Mouse (Mus musculus): ENCODE data around the gene Ints5.
"Not testable (repeated sequence)": the region's sequence is repeated elsewhere in the genome, so short reads cannot be mapped to it uniquely, and the experiment has no call there.

Ints5 gene

GRCm38 (mm10) chr19:8892829-8893766 is at the start of gene Ints5:
Ints5 (plus strand) TSS chr19:8893005.
- DNase-seq: peak; percentile 89 to 91

- DNase-seq: peak; percentile 89 to 90
Observed at GRCm38 (mm10) chr19:8844371-8845129, 48.3 kb upstream of the Ints5 start.

- no peak for DNase-seq
Observed at GRCm38 (mm10) chr19:8848356-8848755, 44.4 kb upstream of the Ints5 start.

- DNase-seq: peak; percentile 45 to 75
Observed at GRCm38 (mm10) chr19:8850402-8850901, 42.4 kb upstream of the Ints5 start, which contains the start of gene Lrrn4cl. Lrrn4cl (plus strand) TSS chr19:8850768.

- DNase-seq: no peak
Observed at GRCm38 (mm10) chr19:8851639-8852038, 41.2 kb upstream of the Ints5 start.

- no peak for DNase-seq
Observed at GRCm38 (mm10) chr19:8852236-8852928, 40.4 kb upstream of the Ints5 start.

GRCm38 (mm10) chr19:8853117-8853516 is 39.7 kb upstream of the Ints5 start:
- no peak for DNase-seq

GRCm38 (mm10) chr19:8857689-8858088 is 35.1 kb upstream of the Ints5 start:
- peak; percentile 73 to 81 for DNase-seq

- peak in 1 of 2 experiments; percentile 45 for DNase-seq
Observed at GRCm38 (mm10) chr19:8859018-8859417, 33.8 kb upstream of the Ints5 start.

GRCm38 (mm10) chr19:8864265-8864664 is 28.5 kb upstream of the Ints5 start:
- DNase-seq: no peak

GRCm38 (mm10) chr19:8870381-8870780 is 22.4 kb upstream of the Ints5 start:
- DNase-seq: not testable (repeated sequence)

- DNase-seq: no peak
Observed at GRCm38 (mm10) chr19:8870838-8871237, 22.0 kb upstream of the Ints5 start.

GRCm38 (mm10) chr19:8871267-8872186 is 21.3 kb upstream of the Ints5 start, which contains the start of gene Ubxn1:
Ubxn1 (plus strand) TSS chr19:8871496.
- peak; percentile 95 to 97 for DNase-seq

GRCm38 (mm10) chr19:8872266-8872840 is 20.5 kb upstream of the Ints5 start:
- DNase-seq: no peak

GRCm38 (mm10) chr19:8875031-8875430 is 17.8 kb upstream of the Ints5 start:
- no peak for DNase-seq

- DNase-seq: peak; percentile 90 to 95
Observed at GRCm38 (mm10) chr19:8880311-8881033, 12.3 kb upstream of the Ints5 start, which contains the start of gene Uqcc3. Uqcc3 (minus strand) TSS chr19:8880923.

GRCm38 (mm10) chr19:8881034-8881392 is 11.8 kb upstream of the Ints5 start:
- no peak for DNase-seq

GRCm38 (mm10) chr19:8883616-8884015 is 9.2 kb upstream of the Ints5 start, which contains the start of the genes Lbhd1 and Gm49403:
Lbhd1 (plus strand) TSS chr19:8883732.
Gm49403 (plus strand) TSS chr19:8883930.
- no peak for DNase-seq

GRCm38 (mm10) chr19:8886916-8887584 is 5.8 kb upstream of the Ints5 start:
- DNase-seq: no peak

Data from kidney, postnatal 4 days (tissue).